Mouse (Mus musculus): ENCODE measurements at regions not wholly inside any gene's neighbourhood (a gene's known extent, or its start where the extent isn't known, plus 50 kb on each side); places are given as distances from the start of the nearest gene placed in this dataset.

DNA sequence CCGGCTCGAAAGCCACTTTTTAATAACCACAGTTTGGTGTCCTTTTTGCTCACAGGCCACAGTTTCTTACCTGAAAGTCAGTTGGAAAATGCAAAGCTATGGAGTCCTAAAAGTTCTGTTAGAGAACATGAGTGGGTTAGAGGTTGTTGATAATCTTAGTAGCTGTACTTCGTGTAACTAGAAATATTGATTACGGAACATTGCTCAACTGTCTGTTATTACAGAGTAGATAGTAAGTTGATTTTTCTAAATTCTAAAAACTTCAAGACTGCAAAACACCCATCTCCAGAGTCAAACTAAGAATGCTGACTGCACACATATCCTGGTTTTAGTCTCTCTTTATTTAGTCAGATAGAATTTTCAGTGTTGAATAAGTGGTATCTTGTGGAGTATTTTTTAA is 111.0 kb downstream of the Slc38a4 start:
- Histone ChIP-seq H3K27ac (no peak overlapping the region), H3K36me3 (no peaks in the 10 kb centered on the region), H3K4me3 (no peak overlapping the region), H3K4me1 (no peaks in the 10 kb centered on the region), H3K9me3 (no peaks in the 10 kb centered on the region), H3K4me2 (no peak overlapping the region), H3K27me3 (no peaks in the 10 kb centered on the region), H3K9ac (no peak overlapping the region)
- WGBS, result 93% methylated on average over 4 of the region's 4 CpGs
- ATAC-seq (ENCODE audit: insufficient number of reproducible peaks, low FRiP score, low TSS enrichment, low read depth), result no peak

DNA sequence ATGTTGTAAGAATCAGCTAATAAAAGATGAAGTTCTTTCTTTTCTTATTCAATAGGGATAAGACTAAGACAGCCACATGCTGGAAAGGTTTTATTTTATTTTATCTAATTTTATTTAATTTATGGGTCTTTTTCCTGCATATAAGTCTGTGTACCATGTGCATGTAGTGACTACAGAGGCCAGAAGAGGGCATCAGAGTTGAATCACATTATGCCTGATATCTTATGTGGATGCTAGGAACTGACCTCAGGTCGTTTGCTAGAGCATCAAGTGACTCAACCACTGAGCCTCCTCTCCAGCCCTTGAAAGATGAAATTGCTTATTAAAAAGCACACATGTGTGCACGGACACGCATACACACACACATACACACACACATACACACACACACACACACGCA is 113.1 kb downstream of the Slc38a4 start:
- no peak for ATAC-seq (ENCODE audit: insufficient number of reproducible peaks, low FRiP score, low TSS enrichment, low read depth)
- Histone ChIP-seq H3K9ac (no peak overlapping the region), H3K27ac (no peak overlapping the region), H3K4me3 (no peak overlapping the region), H3K4me2 (no peak overlapping the region), H3K36me3 (no peaks in the 10 kb centered on the region), H3K4me1 (no peaks in the 10 kb centered on the region), H3K9me3 (no peaks in the 10 kb centered on the region), H3K27me3 (no peaks in the 10 kb centered on the region)
- WGBS, result 85% methylated on average over 4 of the region's 4 CpGs

- Histone ChIP-seq H3K27me3 (no peaks in the 10 kb centered on the region), H3K9ac (no peak overlapping the region), H3K4me3 (no peak overlapping the region), H3K4me1 (no peaks in the 10 kb centered on the region), H3K4me2 (no peak overlapping the region), H3K27ac (no peak overlapping the region), H3K9me3 (no peaks in the 10 kb centered on the region), H3K36me3 (no peaks in the 10 kb centered on the region)
- ATAC-seq (ENCODE audit: insufficient number of reproducible peaks, low FRiP score, low TSS enrichment, low read depth), result no peak
- 75% methylated on average over 4 of the region's 4 CpGs for WGBS
Observed at GRCm38 (mm10) chr15:96938406-96938805, 117.3 kb downstream of the Slc38a4 start.

DNA sequence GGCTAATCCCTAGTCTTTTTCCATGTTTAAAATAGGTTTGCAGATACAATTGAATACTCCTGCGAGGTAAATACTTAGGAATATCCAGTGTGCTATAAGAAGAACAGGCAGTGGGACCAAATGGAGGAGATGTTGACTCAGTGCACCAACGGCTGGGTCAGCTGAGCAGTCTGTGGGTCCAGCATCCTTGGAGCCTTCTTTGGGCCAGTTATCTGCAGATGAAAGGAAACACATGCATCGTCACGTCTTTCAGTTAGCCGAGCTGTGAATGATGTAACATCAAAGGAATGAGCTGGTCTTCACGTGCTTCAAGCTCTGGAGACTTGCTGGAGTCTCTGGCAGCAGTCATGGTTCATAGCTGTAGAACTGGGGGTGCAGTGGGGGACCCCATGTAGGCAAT is 118.1 kb downstream of the Slc38a4 start:
- Histone ChIP-seq H3K36me3 (no peaks in the 10 kb centered on the region), H3K4me2 (no peak overlapping the region), H3K4me1 (no peaks in the 10 kb centered on the region), H3K9ac (no peak overlapping the region), H3K9me3 (no peaks in the 10 kb centered on the region), H3K27ac (no peak overlapping the region), H3K27me3 (no peaks in the 10 kb centered on the region), H3K4me3 (no peak overlapping the region)
- no peak for ATAC-seq (ENCODE audit: insufficient number of reproducible peaks, low FRiP score, low TSS enrichment, low read depth)
- 41% methylated on average over 6 of the region's 6 CpGs for WGBS

GRCm38 (mm10) chr15:96936705-96937346 is 118.9 kb downstream of the Slc38a4 start:
- no peak overlapping the region for H3K27ac ChIP-seq
- no peaks in the 10 kb centered on the region for H3K36me3 ChIP-seq
- 6% methylated on average over 18 of the region's 18 CpGs for WGBS
- peak; percentile 86; the same call in 1 of the 2 replicates for ATAC-seq (ENCODE audit: insufficient number of reproducible peaks, low FRiP score, low TSS enrichment, low read depth)
- H3K27me3 ChIP-seq, result no peaks in the 10 kb centered on the region
- H3K4me1 ChIP-seq, result no peaks in the 10 kb centered on the region
- H3K4me3 ChIP-seq, result peak overlapping the region; percentile 14; the same call in 1 of the 2 replicates
- H3K9ac ChIP-seq, result no peak overlapping the region
- peak overlapping the region; percentile 47 for H3K4me2 ChIP-seq
- no peaks in the 10 kb centered on the region for H3K9me3 ChIP-seq

- WGBS, result 55% methylated on average over 5 of the region's 5 CpGs
- H3K9ac ChIP-seq, result no peak overlapping the region
- H3K36me3 ChIP-seq, result no peaks in the 10 kb centered on the region
- no peaks in the 10 kb centered on the region for H3K27me3 ChIP-seq
- H3K4me3 ChIP-seq, result no peak overlapping the region
- no peak overlapping the region for H3K27ac ChIP-seq
- H3K4me1 ChIP-seq, result no peaks in the 10 kb centered on the region
- H3K4me2 ChIP-seq, result peak overlapping the region; percentile 47
- H3K9me3 ChIP-seq, result no peaks in the 10 kb centered on the region
- ATAC-seq (ENCODE audit: insufficient number of reproducible peaks, low FRiP score, low TSS enrichment, low read depth), result no peak
Observed at GRCm38 (mm10) chr15:96936216-96936615, 119.5 kb downstream of the Slc38a4 start.

DNA sequence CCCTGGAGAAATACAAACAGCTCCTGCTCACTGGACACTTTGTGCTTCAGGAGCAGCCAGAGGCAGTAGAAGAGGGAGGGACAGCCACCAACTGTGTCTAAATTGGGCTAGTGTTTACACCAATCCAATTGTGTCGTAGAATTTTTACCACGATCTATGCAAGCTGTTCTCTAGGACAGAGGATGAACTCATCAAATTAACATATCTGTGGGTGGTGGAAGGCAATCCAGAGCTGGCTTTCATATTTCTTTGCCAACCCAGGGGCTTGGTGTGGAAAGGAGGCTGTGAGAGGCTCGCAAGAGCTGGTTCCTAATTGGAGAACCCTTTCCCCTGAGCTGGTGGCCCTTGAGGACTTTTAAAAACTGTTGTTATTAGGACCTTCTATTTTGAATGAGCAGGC is 122.3 kb downstream of the Slc38a4 start:
- Histone ChIP-seq H3K4me3 (no peak overlapping the region), H3K9ac (no peak overlapping the region), H3K27me3 (no peaks in the 10 kb centered on the region), H3K27ac (no peak overlapping the region), H3K4me1 (no peaks in the 10 kb centered on the region), H3K4me2 (no peak overlapping the region), H3K36me3 (no peaks in the 10 kb centered on the region), H3K9me3 (no peaks in the 10 kb centered on the region)
- ATAC-seq (ENCODE audit: insufficient number of reproducible peaks, low FRiP score, low TSS enrichment, low read depth), result peak; percentile 58; the same call in 1 of the 2 replicates
- 27% methylated on average over 3 of the region's 3 CpGs for WGBS

- Histone ChIP-seq H3K4me1 (no peaks in the 10 kb centered on the region), H3K27ac (no peak overlapping the region), H3K36me3 (no peaks in the 10 kb centered on the region), H3K4me2 (no peak overlapping the region), H3K9me3 (no peaks in the 10 kb centered on the region), H3K9ac (no peak overlapping the region), H3K4me3 (no peak overlapping the region), H3K27me3 (no peaks in the 10 kb centered on the region)
- 75% methylated on average over 6 of the region's 6 CpGs for WGBS
- no peak for ATAC-seq (ENCODE audit: insufficient number of reproducible peaks, low FRiP score, low TSS enrichment, low read depth)
Observed at GRCm38 (mm10) chr15:96930531-96930930, 125.2 kb downstream of the Slc38a4 start.

GRCm38 (mm10) chr15:96929788-96930187 is 126.0 kb downstream of the Slc38a4 start:
- no peak for ATAC-seq (ENCODE audit: insufficient number of reproducible peaks, low FRiP score, low TSS enrichment, low read depth)
- Histone ChIP-seq H3K36me3 (no peaks in the 10 kb centered on the region), H3K27ac (no peak overlapping the region), H3K27me3 (no peaks in the 10 kb centered on the region), H3K4me2 (no peak overlapping the region), H3K4me3 (no peak overlapping the region), H3K9ac (no peak overlapping the region), H3K9me3 (no peaks in the 10 kb centered on the region), H3K4me1 (no peaks in the 10 kb centered on the region)
- WGBS, result 82% methylated on average over 4 of the region's 4 CpGs

DNA sequence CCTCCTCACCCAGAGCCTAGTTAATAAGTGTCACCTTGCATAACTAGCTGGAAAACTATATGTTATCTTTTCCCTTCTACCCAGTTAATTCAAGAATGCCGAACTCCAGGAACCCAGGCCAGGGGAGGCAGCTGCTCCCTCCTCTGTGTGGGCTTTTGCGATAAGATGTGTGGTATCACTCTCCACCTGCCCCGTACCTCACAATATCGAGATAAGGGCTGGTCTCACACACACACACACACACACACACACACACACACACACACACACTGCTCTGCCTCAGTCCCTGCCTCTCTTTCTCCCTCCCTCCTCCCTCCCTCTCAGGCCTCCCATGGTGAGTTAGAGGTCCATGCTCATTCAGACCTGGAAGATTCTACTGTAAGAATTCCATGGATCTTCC is 127.1 kb downstream of the Slc38a4 start:
- Histone ChIP-seq H3K9me3 (no peaks in the 10 kb centered on the region), H3K9ac (no peak overlapping the region), H3K4me3 (no peak overlapping the region), H3K27ac (no peak overlapping the region), H3K4me2 (no peak overlapping the region), H3K27me3 (no peaks in the 10 kb centered on the region), H3K36me3 (no peaks in the 10 kb centered on the region), H3K4me1 (no peaks in the 10 kb centered on the region)
- WGBS, result 87% methylated on average over 4 of the region's 4 CpGs
- ATAC-seq (ENCODE audit: insufficient number of reproducible peaks, low FRiP score, low TSS enrichment, low read depth), result no peak

- Histone ChIP-seq H3K4me2 (no peak overlapping the region), H3K36me3 (no peaks in the 10 kb centered on the region), H3K9me3 (no peaks in the 10 kb centered on the region), H3K27me3 (no peaks in the 10 kb centered on the region), H3K27ac (no peak overlapping the region), H3K9ac (no peak overlapping the region), H3K4me3 (no peak overlapping the region), H3K4me1 (no peaks in the 10 kb centered on the region)
- WGBS, result 87% methylated on average over 4 of the region's 4 CpGs
- ATAC-seq (ENCODE audit: insufficient number of reproducible peaks, low FRiP score, low TSS enrichment, low read depth), result no peak
Observed at GRCm38 (mm10) chr15:96927674-96928073, 128.1 kb downstream of the Slc38a4 start.

DNA sequence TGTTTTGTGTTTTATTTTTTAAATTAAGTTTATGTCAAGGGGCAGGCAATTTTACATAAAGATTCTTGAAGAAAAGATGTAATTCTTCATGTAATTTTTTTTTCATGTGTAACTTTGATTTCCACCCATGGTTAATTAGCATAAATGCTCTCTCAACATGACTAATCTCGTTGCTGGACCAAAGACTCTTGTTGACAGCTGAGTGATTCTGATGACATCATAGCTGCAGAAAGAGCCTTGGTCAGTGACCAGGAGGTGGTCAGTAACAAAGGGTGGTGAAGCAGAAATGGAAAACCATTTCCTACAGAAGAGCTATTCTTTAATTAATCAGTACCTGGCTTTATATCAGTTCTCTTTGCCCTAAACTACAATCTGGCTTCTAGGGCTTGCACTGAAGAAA is 129.1 kb downstream of the Slc38a4 start:
- ATAC-seq (ENCODE audit: insufficient number of reproducible peaks, low FRiP score, low TSS enrichment, low read depth), result no peak
- WGBS, result 66% methylated on average over 1 of the region's 1 CpGs
- H3K36me3 ChIP-seq, result no peaks in the 10 kb centered on the region

DNA sequence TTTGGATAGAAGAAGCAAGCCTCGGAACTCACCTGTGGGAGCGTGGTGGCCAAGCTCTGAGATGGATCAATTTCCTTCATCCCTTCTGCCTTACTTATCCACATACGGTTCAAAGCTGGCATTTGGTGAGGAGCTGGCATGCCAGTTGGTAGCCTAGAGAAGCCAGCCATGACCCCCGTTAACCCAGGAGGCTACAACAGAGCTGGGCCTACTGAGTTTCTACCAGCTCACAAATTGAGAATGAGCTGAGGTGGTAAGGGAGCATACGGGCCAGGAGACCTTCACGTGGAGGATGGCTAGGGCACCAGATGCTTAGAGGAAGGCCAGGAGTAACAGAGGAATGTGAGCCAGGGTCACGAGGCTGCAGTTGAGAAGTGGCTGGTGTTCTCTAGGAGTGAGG is 139.2 kb downstream of the Slc38a4 start:
- Histone ChIP-seq H3K27ac (no peak overlapping the region), H3K36me3 (no peaks in the 10 kb centered on the region), H3K9me3 (no peaks in the 10 kb centered on the region), H3K4me3 (no peak overlapping the region), H3K27me3 (no peaks in the 10 kb centered on the region), H3K4me2 (no peak overlapping the region), H3K9ac (no peak overlapping the region), H3K4me1 (no peaks in the 10 kb centered on the region)
- 82% methylated on average over 7 of the region's 7 CpGs for WGBS
- ATAC-seq (ENCODE audit: insufficient number of reproducible peaks, low FRiP score, low TSS enrichment, low read depth), result no peak

More for the DNA sequence above, 129.1 kb downstream of the Slc38a4 start:
- Histone ChIP-seq H3K27ac (no peak overlapping the region), H3K4me1 (no peaks in the 10 kb centered on the region), H3K9ac (no peak overlapping the region), H3K4me3 (no peak overlapping the region), H3K4me2 (no peak overlapping the region), H3K27me3 (no peaks in the 10 kb centered on the region), H3K9me3 (no peaks in the 10 kb centered on the region)

Measured in limb, embryonic 15.5 days (tissue).